Mouse (Mus musculus): ENCODE data around the gene Tmbim6.
"Not testable (repeated sequence)": the region's sequence is repeated elsewhere in the genome, so short reads cannot be mapped to it uniquely, and the experiment has no call there.

The Tmbim6 gene

GRCm38 (mm10) chr15:99420521-99421014, 27.9 kb downstream of the Tmbim6 start:
- no peak for DNase-seq

DNA sequence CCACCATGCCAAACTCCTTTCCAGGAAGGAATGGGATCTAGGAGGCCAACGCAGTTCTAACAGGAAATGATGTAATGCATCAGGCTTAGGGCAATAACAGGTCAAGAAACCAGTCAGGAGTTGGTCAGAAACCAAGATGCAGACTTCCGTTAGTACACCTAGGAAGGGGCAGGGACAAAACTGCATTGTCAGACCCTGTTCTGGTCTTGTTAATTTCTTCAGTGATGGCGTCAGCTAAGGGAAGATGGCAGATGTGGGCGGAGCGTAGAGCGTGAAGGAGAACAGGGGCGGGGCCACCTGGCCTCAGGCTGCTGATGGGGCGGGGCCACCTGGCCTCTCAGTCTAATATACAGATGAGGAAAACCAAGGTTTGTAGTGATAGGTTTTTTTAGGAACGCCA, 28.5 kb downstream of the Tmbim6 start:
- DNase-seq, result no peak

DNA sequence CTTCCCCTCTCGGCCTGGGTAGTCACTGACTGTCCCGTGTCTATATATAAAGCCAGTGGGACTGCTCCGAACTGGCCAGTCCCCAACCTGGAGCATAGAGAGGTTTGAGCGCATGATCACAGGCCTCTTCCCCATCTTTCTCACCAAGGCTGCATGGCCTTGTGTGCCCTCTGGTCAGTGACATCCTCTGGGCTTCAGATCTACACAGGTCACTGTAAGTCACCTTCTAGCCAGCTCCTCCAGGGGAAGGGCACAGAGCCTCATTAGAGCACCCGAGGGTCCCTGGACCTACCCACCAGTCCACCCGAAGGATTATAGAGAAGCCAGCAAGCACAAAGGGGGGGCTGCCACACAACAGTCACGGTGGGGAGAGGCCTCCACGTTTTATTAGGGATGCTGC, 29.0 kb downstream of the Tmbim6 start:
- DNase-seq, result no peak

DNA sequence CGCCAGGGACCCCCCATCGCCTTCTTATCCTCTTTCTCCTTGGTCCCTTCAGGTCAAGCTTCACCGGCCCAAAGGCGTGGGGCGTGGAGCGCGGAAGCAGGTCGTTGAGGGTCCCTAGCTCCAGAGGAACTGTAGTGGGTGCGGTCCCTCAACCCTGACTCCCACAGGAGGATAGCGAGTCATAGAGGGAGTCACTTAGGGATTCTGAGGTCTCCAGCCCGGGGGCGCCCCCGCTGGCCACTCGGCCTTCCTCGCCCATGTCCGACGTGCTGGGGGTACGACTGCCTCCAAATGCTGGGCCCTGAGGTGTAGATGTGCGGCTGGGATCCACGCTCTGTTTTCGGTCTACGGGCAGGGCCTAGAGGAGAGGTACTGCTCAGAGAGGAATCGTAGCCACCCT, 29.9 kb downstream of the Tmbim6 start:
- DNase-seq, result no peak

- no peak for DNase-seq
Measured at GRCm38 (mm10) chr15:99423131-99423530, 30.4 kb downstream of the Tmbim6 start.

- no peak for DNase-seq
Measured at GRCm38 (mm10) chr15:99423884-99424283, 31.2 kb downstream of the Tmbim6 start.

DNA sequence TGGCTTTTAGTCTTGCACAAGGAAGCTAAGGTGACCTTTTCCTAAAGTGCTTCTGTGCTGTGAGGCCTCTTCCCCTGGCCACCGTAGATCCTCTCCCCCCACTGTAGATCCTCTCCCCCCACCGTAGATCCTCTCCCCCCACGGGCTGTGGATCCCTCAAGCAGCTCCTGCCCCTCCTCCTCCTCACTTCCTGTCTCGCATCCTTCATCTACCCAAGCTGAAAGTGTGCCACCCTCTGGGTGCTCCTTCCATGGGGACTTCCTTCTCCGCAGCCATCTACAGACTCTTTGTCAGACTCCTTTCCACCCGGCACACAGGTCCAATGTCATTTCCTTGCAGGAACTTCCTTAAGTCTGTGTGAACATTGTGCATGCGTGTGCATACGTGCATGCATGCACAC, 37.7 kb downstream of the Tmbim6 start:
- no peak for DNase-seq

GRCm38 (mm10) chr15:99431063-99431462, 38.4 kb downstream of the Tmbim6 start:
- DNase-seq, result no peak

GRCm38 (mm10) chr15:99431504-99431903, 38.8 kb downstream of the Tmbim6 start:
- no peak for DNase-seq

- DNase-seq, result no peak
Measured at GRCm38 (mm10) chr15:99431967-99432366, 39.3 kb downstream of the Tmbim6 start.

- no peak for DNase-seq
Measured at GRCm38 (mm10) chr15:99433081-99433718, 40.5 kb downstream of the Tmbim6 start.

GRCm38 (mm10) chr15:99433913-99434312, 41.2 kb downstream of the Tmbim6 start:
- DNase-seq, result no peak

GRCm38 (mm10) chr15:99438966-99439698, 46.5 kb downstream of the Tmbim6 start:
- DNase-seq, result no peak

DNA sequence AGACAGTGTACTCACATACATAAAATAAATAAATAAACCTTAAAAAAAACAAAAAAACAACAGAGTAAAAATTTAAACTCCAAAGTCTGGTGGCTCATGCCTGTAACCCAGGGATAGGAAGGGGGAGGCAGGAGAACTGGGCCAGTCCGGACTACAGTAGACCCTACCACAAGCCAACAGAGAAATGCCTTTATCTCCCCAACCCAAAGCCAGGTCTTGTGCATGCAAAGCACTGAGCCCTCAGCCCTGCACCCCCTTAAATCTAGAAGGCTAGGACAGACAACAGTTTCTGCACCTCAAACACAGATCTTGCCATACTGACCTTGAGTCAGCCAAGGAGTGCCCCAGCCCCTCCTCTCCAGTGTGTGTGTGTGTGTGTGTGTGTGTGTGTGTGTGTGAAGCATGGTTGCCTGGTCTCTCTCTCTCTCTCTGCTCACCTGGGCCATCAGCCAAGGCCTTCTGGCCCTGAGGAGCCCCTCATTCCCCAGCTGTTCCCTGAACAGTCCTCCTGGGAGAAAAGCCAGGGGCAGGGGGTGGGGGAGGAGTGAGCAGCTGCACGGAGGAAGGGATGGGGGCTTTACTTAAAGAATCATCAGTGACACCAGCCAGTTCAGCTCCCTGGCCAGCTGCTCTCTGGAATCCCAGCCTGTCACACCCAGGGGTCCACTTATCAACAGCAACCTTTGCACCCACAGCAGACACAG, 47.6 kb downstream of the Tmbim6 start:
- no peak for DNase-seq

- no peak for DNase-seq
Measured at GRCm38 (mm10) chr15:99440816-99441457, 48.3 kb downstream of the Tmbim6 start.

- no peak for DNase-seq
Measured at GRCm38 (mm10) chr15:99442358-99442757, 49.7 kb downstream of the Tmbim6 start.

- DNase-seq, result no peak
Measured at GRCm38 (mm10) chr15:99445567-99445966, 52.9 kb downstream of the Tmbim6 start.

- DNase-seq, result not testable (repeated sequence)
Measured at GRCm38 (mm10) chr15:99446136-99446535, 53.5 kb downstream of the Tmbim6 start.

DNA sequence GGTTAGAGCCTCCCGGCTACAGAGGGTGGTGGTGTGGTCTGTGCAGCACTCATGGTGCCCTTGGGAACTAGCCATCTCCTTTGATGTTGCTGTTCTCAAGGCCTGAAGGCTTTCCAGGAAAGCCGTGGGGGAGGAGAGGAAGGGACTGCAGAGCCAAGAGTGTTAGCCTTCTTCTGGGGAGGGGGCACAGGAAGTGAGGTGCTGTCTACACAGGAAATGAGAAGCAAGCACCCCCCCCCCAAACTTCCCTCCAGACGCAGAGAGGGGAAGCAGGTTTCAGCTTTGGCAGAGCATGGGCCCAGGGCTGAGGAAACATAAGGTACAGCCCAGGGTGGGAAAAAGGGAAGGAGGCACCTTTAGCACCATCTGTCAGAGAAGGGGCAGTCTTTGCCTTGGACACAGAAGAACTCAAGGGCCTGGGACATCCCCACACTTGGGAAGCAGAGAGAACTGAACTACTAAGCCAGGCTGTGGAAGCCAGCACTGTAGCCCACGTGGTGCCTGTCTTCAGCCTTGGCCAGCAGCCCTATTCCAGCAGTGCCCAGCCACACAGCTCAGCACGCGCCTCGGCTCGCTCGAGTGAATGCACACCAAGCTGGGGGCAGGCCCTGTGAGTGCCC, 56.6 kb downstream of the Tmbim6 start:
- DNase-seq, result peak; percentile 80

DNA sequence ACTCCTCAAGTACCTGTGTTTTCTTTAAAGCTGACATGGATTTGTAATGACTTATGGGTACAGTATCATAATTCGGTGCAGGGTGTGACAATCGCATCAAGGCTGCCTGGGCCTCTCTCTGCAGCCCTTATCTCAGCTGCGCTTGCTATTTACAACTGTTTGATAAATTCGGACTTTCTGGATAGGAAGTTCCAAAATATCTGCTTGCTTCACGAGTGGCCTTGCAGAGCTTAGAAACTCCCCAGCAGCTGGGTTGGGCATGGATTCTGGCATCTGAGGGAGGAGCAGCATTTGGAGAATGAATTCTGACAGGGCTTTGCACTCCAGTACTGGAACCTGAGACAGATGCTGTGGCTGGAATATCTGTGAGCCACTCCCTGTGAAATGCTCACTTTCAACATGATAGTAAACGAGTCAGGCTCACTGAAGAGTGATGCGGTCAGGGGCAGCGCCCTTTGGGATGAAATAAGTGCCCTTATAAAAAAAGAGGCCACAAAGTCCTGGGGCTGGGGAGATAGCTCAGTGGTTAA, 57.1 kb downstream of the Tmbim6 start:
- DNase-seq, result no peak

DNA sequence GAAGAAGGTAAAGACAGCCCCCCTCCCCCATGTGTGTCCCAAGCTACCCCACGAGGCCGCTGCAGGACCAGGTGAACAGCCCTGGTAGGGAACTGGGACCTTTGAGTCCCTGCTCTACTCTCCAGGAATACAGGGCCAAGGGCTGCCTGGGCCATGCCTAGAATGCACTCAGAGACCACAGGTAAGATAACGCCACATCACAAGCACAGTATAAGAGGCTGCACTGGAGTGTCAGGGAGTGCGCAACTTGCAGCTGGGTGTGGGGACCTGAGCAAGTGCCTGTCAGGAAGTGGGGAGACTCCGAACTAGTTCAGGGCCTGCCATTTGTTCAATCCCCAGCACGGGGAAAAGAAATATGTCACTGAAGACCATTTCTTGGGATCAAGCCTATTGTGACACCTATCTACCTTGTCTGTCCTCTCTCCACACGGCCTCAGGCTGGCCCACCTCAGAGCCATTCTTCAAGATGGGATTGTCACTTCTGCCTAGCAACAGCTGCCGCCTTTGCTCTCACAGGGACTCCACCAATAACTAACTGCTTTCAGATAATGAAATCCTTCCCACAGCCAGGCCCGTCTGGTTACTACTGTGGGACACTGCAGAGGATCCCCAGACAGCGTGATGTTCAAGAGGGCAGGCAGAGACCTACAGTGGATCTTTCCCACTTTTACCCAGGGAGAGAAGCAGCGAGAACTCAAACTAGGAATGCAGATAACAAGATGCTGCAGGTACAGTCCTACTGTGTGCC, 60.6 kb downstream of the Tmbim6 start:
- DNase-seq, result no peak

All from cerebellum, adult 9-11 months (tissue).